Mouse (Mus musculus) ovary, postnatal 10 days (tissue): Measurements from ENCODE around the gene Kcnmb2.

Source experiments
- DNase-seq: peaks from one replicate; pipeline ENCODE4 v3.0.0; 2022; ENCODE audit warnings: low spot score

The Kcnmb2 gene

DNA sequence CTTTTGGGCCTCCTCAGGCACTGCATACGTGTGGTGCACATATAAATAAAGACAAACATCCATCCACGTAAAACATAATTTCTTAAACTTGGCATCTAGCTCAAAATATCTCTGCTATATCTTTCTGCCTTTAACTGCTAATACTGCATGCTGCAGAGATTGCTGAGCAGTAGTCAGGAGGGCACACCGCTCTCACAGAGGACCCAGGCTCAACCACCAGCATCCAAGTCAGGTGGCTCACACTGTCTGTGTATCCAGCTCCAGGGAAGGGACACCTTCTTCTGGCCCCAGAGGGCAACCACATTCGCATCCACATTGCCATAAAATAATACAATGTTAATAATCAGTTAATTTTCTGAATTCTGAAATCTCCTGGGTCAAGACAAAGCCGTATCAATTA lies 241.9 kb downstream of the Kcnmb2 start:
- DNase-seq: no peak

GRCm38 (mm10) chr3:32144655-32145054 lies 242.3 kb downstream of the Kcnmb2 start:
- DNase-seq: no peak

- no peak for DNase-seq
These were observed 245.4 kb downstream of the Kcnmb2 start for GRCm38 (mm10) chr3:32147739-32148138.

GRCm38 (mm10) chr3:32149851-32150570 lies 247.7 kb downstream of the Kcnmb2 start:
- DNase-seq: no peak

DNA sequence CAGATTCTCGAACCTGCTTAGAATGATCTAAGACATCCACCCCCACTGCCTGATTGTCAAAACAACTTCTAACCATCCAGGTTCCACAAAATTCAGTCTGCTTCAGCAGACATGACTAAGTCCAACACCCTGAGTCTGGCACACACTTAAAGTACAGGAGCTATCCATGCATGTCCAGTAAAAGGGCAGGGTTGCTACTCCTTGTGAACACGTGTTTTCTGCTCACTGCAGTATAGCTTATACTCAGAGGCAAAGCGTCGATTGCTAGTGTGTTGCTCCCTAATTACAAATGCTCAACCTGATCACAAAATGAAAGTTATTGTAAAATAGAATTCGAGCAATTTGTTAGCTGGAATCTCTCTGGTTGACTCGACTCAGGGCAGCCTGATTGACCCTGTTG lies 278.2 kb downstream of the Kcnmb2 start:
- DNase-seq: no peak

- no peak for DNase-seq
These were observed 283.7 kb downstream of the Kcnmb2 start for GRCm38 (mm10) chr3:32185855-32186522.

DNA sequence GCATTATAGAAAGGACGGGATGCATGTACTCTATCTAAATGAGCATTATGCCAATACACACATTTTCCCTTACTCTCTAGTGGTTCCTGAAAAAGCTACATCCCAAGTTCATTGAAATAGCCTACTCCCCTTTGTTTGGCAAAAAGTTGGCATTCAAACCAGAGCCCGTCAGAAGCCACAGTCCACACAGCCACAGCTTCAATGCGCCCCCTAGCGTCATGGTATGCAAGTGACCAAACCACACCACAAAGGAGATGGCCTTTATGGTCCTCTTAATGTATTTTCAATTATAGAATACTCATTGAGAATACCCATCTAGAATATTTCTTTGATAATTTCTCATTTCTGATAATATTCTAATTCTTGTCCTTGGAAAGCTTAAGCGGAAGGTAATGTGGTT lies 286.2 kb downstream of the Kcnmb2 start:
- no peak for DNase-seq

DNA sequence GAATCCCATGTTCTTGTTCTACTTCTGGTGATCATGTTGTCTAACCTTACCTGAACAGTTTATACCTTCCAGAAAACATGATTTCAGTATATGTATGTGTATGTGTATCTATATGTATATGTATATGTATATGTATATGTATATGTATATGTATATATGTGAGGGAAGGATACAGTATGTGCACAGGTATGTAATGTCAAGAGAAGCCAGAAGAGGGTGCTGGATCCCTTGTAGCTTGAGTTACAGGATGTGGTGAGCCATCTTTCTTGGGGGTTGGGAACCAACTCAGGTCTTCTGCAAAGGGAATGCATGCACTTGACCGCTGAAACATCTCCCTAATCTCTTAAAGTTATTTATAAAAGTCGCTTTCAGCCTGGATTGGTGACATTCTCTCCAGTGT lies 286.6 kb downstream of the Kcnmb2 start:
- DNase-seq: no peak

GRCm38 (mm10) chr3:32189956-32190355 lies 287.6 kb downstream of the Kcnmb2 start:
- DNase-seq: no peak

DNA sequence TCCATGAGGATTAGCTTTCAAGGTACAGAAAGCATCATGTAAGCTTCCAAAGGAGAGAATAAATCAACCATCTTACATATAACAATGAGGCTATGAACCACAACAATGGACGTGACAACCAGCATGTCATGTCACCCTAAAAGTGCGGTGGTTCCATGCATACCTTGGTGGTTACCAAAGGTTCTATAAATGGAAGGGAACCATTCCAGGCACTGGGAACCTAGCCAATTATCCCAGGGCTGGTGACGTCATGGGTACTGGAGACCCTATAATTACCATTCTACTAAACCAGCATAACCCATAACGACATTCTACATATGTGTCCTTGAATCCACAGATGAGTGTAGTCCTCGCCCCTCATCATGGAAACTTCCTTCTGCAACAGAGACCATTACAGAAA lies 291.7 kb downstream of the Kcnmb2 start:
- DNase-seq: no peak

GRCm38 (mm10) chr3:32226755-32227154 lies 324.4 kb downstream of the Kcnmb2 start:
- no peak for DNase-seq

GRCm38 (mm10) chr3:32236766-32237165 lies 334.5 kb downstream of the Kcnmb2 start:
- no peak for DNase-seq
